Mouse (Mus musculus) G1E-ER4 (cell line): ENCODE measurements around the gene 4930435E12Rik. TPM values are rescaled to one million over a fixed set of nuclear protein-coding genes. Genes with fewer than 3 reads are reported as not detected.

ENCODE experiments used
- GATA1 ChIP-seq: IDR thresholded peaks from one replicate; pipeline ENCODE4 v1.8.0; 2012; ENCODE audit warnings: low read length, inconsistent platforms
- polyA plus RNA-seq: library from polyadenylated mRNA; stranded (reverse); fragments of >175 nt; gene quantifications from 2 replicates; pipeline ENCODE4 v1.2.3, GENCODE M21; 2012

The 4930435E12Rik gene
- polyA plus RNA-seq: not detected in 2 replicates

DNA sequence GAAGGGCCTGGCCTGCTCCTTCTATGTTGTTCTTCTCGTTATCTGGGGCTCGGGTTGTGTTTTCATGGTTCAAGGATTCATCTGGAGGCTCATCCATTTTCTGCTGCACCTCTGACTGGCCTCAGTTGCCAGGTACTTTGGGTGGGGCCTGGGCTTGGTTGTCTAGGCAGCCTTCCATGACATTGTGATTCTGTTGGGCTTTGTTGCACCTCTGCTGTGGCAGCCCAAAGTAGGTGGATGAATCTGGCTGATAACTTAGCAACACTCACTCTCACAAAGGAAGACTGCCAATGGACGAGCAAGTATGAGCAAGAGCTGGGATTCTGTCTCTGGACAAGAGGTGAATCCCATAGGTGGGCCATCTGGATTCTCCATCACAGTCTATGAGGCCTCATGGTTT, at the start of gene 4930435E12Rik:
Gene 4930435E12Rik, minus strand, starts transcription at position 101 of the 400 bp plus-strand sequence.
- no peak for TF ChIP-seq GATA1

DNA sequence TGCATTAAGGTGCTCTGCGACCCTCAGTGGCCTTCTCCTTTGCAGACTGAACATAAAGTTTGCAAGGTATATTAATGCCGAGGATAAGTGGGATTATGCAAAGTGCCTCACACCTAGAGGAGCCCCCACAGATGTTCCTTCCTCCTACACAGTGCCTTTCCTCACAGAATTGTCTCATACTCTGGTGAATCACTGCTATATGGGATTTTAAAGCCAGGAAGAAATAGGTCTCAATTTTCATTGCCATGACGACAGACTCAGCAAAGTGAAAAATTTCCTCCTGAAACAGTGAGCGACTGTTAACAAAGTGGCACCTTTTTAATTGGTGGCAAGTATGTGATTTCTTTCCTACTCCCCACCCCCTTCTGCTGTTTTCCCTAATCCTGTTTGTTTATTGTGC, 45.9 kb upstream of the 4930435E12Rik start:
- TF ChIP-seq GATA1: no peak

GRCm38 (mm10) chr16:38873231-38873630, 44.7 kb upstream of the 4930435E12Rik start:
- TF ChIP-seq GATA1: no peak

GRCm38 (mm10) chr16:38864358-38864757, 35.8 kb upstream of the 4930435E12Rik start:
- TF ChIP-seq GATA1: no peak

- TF ChIP-seq GATA1: no peak
Measured at GRCm38 (mm10) chr16:38860548-38860947, 32.0 kb upstream of the 4930435E12Rik start.

GRCm38 (mm10) chr16:38858120-38858749, 29.7 kb upstream of the 4930435E12Rik start:
- TF ChIP-seq GATA1: no peak

DNA sequence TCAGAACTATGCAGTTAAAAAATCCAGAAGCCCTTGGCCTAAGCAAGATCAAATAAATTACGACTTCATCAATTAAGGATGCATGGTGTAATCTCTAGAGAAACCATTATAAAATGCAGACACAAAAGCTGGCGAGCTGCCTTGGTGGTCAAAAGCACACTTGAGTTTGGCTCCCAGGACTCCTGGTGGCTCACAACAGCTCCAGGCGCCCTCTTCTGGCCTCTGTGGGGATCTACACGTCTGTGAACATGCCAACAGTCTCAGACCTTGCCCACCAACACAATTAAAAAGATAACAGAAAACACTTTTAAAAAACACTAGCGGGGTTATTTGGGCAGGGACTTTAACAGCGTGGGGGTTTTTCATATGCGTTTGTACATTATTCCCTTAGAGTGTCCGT, 16.0 kb downstream of the 4930435E12Rik start:
- TF ChIP-seq GATA1: no peak

GRCm38 (mm10) chr16:38810196-38810595, 18.4 kb downstream of the 4930435E12Rik start:
- no peak for TF ChIP-seq GATA1

- no peak for TF ChIP-seq GATA1
Measured at GRCm38 (mm10) chr16:38800091-38800490, 28.5 kb downstream of the 4930435E12Rik start, which contains the start of gene Upk1b. Gene Upk1b (minus strand): TSS chr16:38800328.

GRCm38 (mm10) chr16:38798957-38799450, 29.5 kb downstream of the 4930435E12Rik start:
- TF ChIP-seq GATA1: no peak

DNA sequence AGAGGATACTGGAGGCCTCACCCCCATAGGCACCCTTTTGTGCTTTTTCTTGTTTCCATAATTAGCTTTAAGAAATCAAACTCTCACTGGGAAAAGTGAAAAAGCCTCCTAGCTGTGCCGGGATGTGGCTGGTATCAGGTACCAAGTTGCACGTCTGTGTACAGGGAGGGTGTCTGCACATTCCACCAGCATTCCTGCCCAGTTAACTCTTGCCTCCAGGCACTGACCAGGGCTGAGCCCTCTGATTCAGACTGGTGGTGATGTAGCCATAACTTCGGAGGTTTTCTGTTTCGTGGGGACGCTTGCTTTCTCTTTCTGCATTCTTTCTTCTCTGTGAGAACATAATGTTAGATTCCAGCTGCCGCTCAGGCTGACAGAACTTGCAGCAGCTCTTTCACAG, 35.4 kb downstream of the 4930435E12Rik start:
- TF ChIP-seq GATA1: no peak

- no peak for TF ChIP-seq GATA1
Measured at GRCm38 (mm10) chr16:38789966-38790365, 38.6 kb downstream of the 4930435E12Rik start.

GRCm38 (mm10) chr16:38789016-38789415, 39.5 kb downstream of the 4930435E12Rik start:
- no peak for TF ChIP-seq GATA1

DNA sequence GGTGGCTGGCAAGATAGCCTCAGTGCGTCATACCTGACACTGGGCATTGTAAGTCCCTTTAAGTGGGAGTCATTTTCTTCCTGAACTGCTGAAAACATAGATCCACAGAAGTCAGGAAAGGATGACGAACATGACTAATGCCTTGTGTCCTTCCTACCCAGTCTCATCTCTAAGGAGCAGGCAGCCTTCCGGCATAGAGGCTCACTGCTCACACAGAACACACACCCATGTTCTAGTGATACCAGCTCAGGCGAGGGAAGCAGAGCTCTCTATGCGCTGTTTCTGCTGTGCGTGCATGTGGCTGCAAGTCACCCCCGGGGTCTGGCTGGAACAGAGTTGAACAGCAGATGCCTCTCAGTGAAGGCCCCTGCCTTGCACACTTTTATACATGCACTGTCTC, 43.2 kb downstream of the 4930435E12Rik start:
- TF ChIP-seq GATA1: no peak

GRCm38 (mm10) chr16:38782524-38783067, 46.0 kb downstream of the 4930435E12Rik start:
- TF ChIP-seq GATA1: no peak

DNA sequence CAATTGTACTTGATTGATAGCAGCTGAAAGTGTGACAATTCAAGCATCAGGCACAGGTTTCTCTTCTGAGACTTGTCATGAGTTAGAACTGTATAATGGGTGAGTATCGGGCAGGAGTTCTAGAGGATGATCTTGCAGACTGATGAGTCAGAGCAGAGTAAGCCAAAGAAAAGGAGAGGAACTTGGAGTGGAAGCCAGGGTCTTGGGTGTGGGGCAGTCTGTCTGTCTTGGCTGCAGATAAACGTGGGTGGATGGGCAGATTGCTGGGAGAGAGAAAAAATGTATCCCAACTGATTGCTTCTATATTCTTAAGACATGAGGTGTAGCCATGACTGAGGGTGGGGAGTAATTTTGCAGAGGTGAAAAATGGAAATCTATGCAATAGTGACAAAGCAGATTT, 46.6 kb downstream of the 4930435E12Rik start:
- TF ChIP-seq GATA1: no peak

DNA sequence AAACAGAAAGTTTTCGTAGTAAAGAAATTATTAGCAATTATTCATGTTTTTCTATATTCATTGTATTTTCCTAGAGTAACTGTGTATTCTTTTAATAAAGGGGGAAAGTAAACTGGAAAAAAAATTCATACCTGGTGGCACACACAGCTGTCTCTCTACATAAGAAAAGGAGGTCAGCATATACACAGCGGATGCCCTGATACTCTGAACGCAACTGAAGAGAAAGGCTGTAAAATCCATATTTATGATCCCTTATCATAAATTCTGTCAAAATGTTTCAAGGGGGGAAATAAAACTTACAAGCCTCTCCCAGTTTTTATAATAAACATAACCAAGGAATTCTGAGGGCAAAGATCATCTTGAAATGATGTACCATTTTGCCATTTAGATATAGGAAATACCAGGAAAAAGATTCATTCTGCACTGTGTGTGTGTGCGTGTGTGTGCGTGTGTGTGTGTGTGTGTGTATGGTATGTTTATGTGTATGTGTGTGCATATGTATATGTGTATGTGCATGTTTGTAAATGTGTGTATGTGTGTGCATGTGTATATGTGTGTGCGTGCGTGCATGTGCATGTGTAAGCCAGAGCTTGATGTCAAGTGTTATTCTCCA, 47.5 kb downstream of the 4930435E12Rik start:
- TF ChIP-seq GATA1: no peak
